Mouse (Mus musculus): ENCODE measurements at regions not wholly inside any gene's neighbourhood (a gene's known extent, or its start where the extent isn't known, plus 50 kb on each side); places are given as distances from the start of the nearest gene placed in this dataset.

GRCm38 (mm10) chr13:35316772-35317171 lies 289.9 kb upstream of the Eci2 start:
- no peak for TF ChIP-seq POLR2A (IDR thresholded peaks at IDR 0.05; ENCODE audit: borderline replicate concordance, extremely low read depth, low read depth, low read length)
- no peak for TF ChIP-seq CTCF (IDR thresholded peaks at IDR 0.05; ENCODE audit: insufficient read depth, low read length)

Measured in lung, adult 2 months (tissue).